Mouse (Mus musculus) ES-Bruce4 (cell line): ENCODE measurements around the gene Cpvl.

Experiments used
- CTCF ChIP-seq: IDR thresholded peaks from one replicate; pipeline ENCODE4 v1.8.1; 2011; ENCODE audit warnings: low read depth, low read length
- POLR2A ChIP-seq: IDR thresholded peaks from one replicate; pipeline ENCODE4 v1.8.1; 2011; ENCODE audit warnings: low read length; ENCODE audit not compliant: insufficient read depth

DNA sequence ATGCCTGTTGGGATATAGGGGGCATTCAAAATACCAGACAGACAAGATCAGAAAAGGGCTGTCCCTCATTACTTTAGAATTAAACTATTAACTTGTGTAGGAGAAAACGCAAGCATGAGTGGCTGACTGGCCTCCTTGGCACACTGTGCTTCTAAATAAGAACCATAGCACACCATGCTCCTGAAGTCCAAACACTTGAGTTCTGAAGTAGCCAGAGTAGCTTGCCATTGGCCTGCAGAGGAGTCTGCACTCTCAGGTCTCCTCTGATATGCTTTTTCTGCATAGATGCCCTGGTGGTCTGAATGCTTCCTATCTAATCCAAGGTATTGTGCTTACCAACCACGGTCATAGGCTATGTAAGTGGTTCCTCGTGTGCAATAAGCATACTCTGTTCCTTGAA, 63.1 kb downstream of the Cpvl start:
- no peak for TF ChIP-seq POLR2A
- TF ChIP-seq CTCF = no peak
